Mouse (Mus musculus): ENCODE measurements around the gene Rap2a. TPM values are rescaled to one million over a fixed set of nuclear protein-coding genes. Genes with fewer than 3 reads are reported as not detected.

Gene Rap2a
- 10 to 100 TPM in 23 of 26 experiments, 1 to 10 TPM in 3; 8.3 to 46.1 (median 19.4) TPM for total RNA-seq (2018; cell fraction: chromatin; rRNA removed)
- total RNA-seq (2018; cell fraction: cytosol; rRNA removed): 100 to 1,000 TPM in 3 of 26 experiments, 10 to 100 TPM in 23; 33.3 to 103 (median 54.4) TPM
- 10 to 100 TPM; 22.8 to 80.1 (median 45.0) TPM for total RNA-seq (2018; cell fraction: nucleus; rRNA removed)
- polyA plus RNA-seq (2018): 51.4 to 76.6 TPM (median 60.4 TPM) in 3 replicates

GRCm38 (mm10) chr14:120477982-120478568 is at the start of gene Rap2a:
TSS of gene Rap2a (plus strand) at chr14:120478444.
- peak within 1 kb of the TSS; percentile 92 for H3K27ac ChIP-seq
- H3K4me3 ChIP-seq (ENCODE audit: inconsistent target): peak within 1 kb of the TSS; percentile 87
- WGBS (ENCODE audit: missing documents): 0% methylated on average over 76 of the region's 78 CpGs
- peaks cover 43% of the 10 kb centered on the region for H3K79me2 ChIP-seq (ENCODE audit: inconsistent target)
- H3K36me3 ChIP-seq (ENCODE audit: inconsistent target): peaks cover 10% of the 10 kb centered on the region; the same call in 1 of the 2 replicates

GRCm38 (mm10) chr14:120428497-120428896 is 49.7 kb upstream of the Rap2a start:
- H3K79me2 ChIP-seq (ENCODE audit: inconsistent target): no peaks in the 10 kb centered on the region
- no peak overlapping the region for H3K27ac ChIP-seq
- H3K4me3 ChIP-seq (ENCODE audit: inconsistent target): no peak overlapping the region
- peaks cover 34% of the 10 kb centered on the region for H3K36me3 ChIP-seq (ENCODE audit: inconsistent target)
- WGBS (ENCODE audit: missing documents): 75% methylated on average over 5 of the region's 5 CpGs

- Histone ChIP-seq H3K27ac (no peak overlapping the region), H3K79me2 (ENCODE audit: inconsistent target) (no peaks in the 10 kb centered on the region), H3K36me3 (ENCODE audit: inconsistent target) (peaks cover 11% of the 10 kb centered on the region; the same call in 1 of the 2 replicates), H3K4me3 (ENCODE audit: inconsistent target) (no peak overlapping the region)
These were observed 45.5 kb upstream of the Rap2a start for GRCm38 (mm10) chr14:120432773-120433172.

- Histone ChIP-seq H3K4me3 (ENCODE audit: inconsistent target) (no peak overlapping the region), H3K36me3 (ENCODE audit: inconsistent target) (peaks cover 6% of the 10 kb centered on the region; the same call in 1 of the 2 replicates), H3K79me2 (ENCODE audit: inconsistent target) (no peaks in the 10 kb centered on the region), H3K27ac (peak overlapping the region; percentile 31)
- WGBS (ENCODE audit: missing documents): 26% methylated on average over 8 of the region's 8 CpGs
These were observed 44.3 kb upstream of the Rap2a start for GRCm38 (mm10) chr14:120433931-120434398.

GRCm38 (mm10) chr14:120434831-120435230 is 43.4 kb upstream of the Rap2a start:
- H3K79me2 ChIP-seq (ENCODE audit: inconsistent target): no peaks in the 10 kb centered on the region
- H3K27ac ChIP-seq: no peak overlapping the region
- no peak overlapping the region for H3K4me3 ChIP-seq (ENCODE audit: inconsistent target)
- WGBS (ENCODE audit: missing documents): 69% methylated on average over 1 of the region's 1 CpGs
- no peaks in the 10 kb centered on the region for H3K36me3 ChIP-seq (ENCODE audit: inconsistent target)

GRCm38 (mm10) chr14:120440716-120441115 is 37.5 kb upstream of the Rap2a start:
- no peak overlapping the region for H3K4me3 ChIP-seq (ENCODE audit: inconsistent target)
- no peaks in the 10 kb centered on the region for H3K79me2 ChIP-seq (ENCODE audit: inconsistent target)
- H3K27ac ChIP-seq: no peak overlapping the region
- H3K36me3 ChIP-seq (ENCODE audit: inconsistent target): no peaks in the 10 kb centered on the region

GRCm38 (mm10) chr14:120441256-120441655 is 37.0 kb upstream of the Rap2a start:
- Histone ChIP-seq H3K27ac (no peak overlapping the region), H3K4me3 (ENCODE audit: inconsistent target) (no peak overlapping the region), H3K79me2 (ENCODE audit: inconsistent target) (no peaks in the 10 kb centered on the region), H3K36me3 (ENCODE audit: inconsistent target) (no peaks in the 10 kb centered on the region)
- 95% methylated on average over 4 of the region's 4 CpGs for WGBS (ENCODE audit: missing documents)

- 95% methylated on average over 13 of the region's 13 CpGs for WGBS (ENCODE audit: missing documents)
- Histone ChIP-seq H3K79me2 (ENCODE audit: inconsistent target) (no peaks in the 10 kb centered on the region), H3K36me3 (ENCODE audit: inconsistent target) (no peaks in the 10 kb centered on the region), H3K27ac (no peak overlapping the region), H3K4me3 (ENCODE audit: inconsistent target) (no peak overlapping the region)
These were observed 36.4 kb upstream of the Rap2a start for GRCm38 (mm10) chr14:120441836-120442235.

GRCm38 (mm10) chr14:120454221-120454620 is 24.0 kb upstream of the Rap2a start:
- no peaks in the 10 kb centered on the region for H3K79me2 ChIP-seq (ENCODE audit: inconsistent target)
- H3K36me3 ChIP-seq (ENCODE audit: inconsistent target): no peaks in the 10 kb centered on the region
- 92% methylated on average over 7 of the region's 7 CpGs for WGBS (ENCODE audit: missing documents)

GRCm38 (mm10) chr14:120463938-120464727 is 14.1 kb upstream of the Rap2a start:
- Histone ChIP-seq H3K79me2 (ENCODE audit: inconsistent target) (no peaks in the 10 kb centered on the region), H3K4me3 (ENCODE audit: inconsistent target) (no peak overlapping the region)
- 79% methylated on average over 3 of the region's 3 CpGs for WGBS (ENCODE audit: missing documents)

More at GRCm38 (mm10) chr14:120454221-120454620, 24.0 kb upstream of the Rap2a start:
- Histone ChIP-seq H3K27ac (no peak overlapping the region), H3K4me3 (ENCODE audit: inconsistent target) (no peak overlapping the region)

GRCm38 (mm10) chr14:120466816-120467215 is 11.4 kb upstream of the Rap2a start:
- 93% methylated on average over 3 of the region's 4 CpGs for WGBS (ENCODE audit: missing documents)
- no peaks in the 10 kb centered on the region for H3K36me3 ChIP-seq (ENCODE audit: inconsistent target)
- H3K27ac ChIP-seq: no peak overlapping the region
- H3K79me2 ChIP-seq (ENCODE audit: inconsistent target): no peaks in the 10 kb centered on the region
- H3K4me3 ChIP-seq (ENCODE audit: inconsistent target): no peak overlapping the region

More at GRCm38 (mm10) chr14:120463938-120464727, 14.1 kb upstream of the Rap2a start:
- H3K36me3 ChIP-seq (ENCODE audit: inconsistent target): no peaks in the 10 kb centered on the region
- no peak overlapping the region for H3K27ac ChIP-seq

GRCm38 (mm10) chr14:120469126-120469790 is 9.0 kb upstream of the Rap2a start:
- no peaks in the 10 kb centered on the region for H3K36me3 ChIP-seq (ENCODE audit: inconsistent target)
- no peak overlapping the region for H3K27ac ChIP-seq
- H3K4me3 ChIP-seq (ENCODE audit: inconsistent target): no peak overlapping the region
- WGBS (ENCODE audit: missing documents): 89% methylated on average over 11 of the region's 14 CpGs
- no peaks in the 10 kb centered on the region for H3K79me2 ChIP-seq (ENCODE audit: inconsistent target)

GRCm38 (mm10) chr14:120476186-120476697 is 2.0 kb upstream of the Rap2a start:
- Histone ChIP-seq H3K36me3 (ENCODE audit: inconsistent target) (no peaks in the 10 kb centered on the region; the same call in 1 of the 2 replicates), H3K4me3 (ENCODE audit: inconsistent target) (peak overlapping the region; percentile 84; the same call in 1 of the 2 replicates), H3K27ac (no peak overlapping the region), H3K79me2 (ENCODE audit: inconsistent target) (peaks cover 25% of the 10 kb centered on the region)
- WGBS (ENCODE audit: missing documents): 83% methylated on average over 7 of the region's 7 CpGs

- 0% methylated on average over 43 of the region's 46 CpGs for WGBS (ENCODE audit: missing documents)
These were observed 809 bp upstream of the Rap2a start for GRCm38 (mm10) chr14:120477288-120477981.

More at GRCm38 (mm10) chr14:120477288-120477981, 809 bp upstream of the Rap2a start:
- H3K79me2 ChIP-seq (ENCODE audit: inconsistent target): peaks cover 37% of the 10 kb centered on the region
- H3K4me3 ChIP-seq (ENCODE audit: inconsistent target): peak overlapping the region; percentile 84
- H3K36me3 ChIP-seq (ENCODE audit: inconsistent target): peaks cover 6% of the 10 kb centered on the region; the same call in 1 of the 2 replicates
- peak overlapping the region; percentile 81 for H3K27ac ChIP-seq
